In the genomic region with DNA sequence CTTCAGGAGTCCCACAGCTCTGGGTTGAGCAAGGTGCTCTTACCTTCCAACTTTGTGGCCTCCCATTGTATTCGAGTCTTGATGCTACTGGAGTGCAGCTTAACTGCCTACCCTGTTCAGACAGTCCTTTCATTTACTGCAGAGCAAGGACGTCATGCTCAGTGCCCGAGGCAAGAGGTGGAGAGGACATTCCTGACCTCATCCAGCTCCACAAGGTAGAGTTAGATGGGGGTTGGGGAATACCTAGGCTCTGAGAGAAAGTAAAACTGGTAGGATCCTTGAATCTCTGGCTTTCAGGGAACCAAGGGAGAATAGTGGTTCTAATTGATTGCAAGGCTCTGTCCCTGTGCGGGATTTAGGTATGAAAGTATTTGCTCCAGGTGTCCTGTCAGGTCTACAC, we compare ENCODE assay signal across 17 mouse cellular contexts. TPM values are rescaled to one million over a fixed set of nuclear protein-coding genes. Genes with fewer than 3 reads are reported as not detected.
DNase-seq lines count a peak whose midpoint lies in the region.
"Had no signal": no experiment of that assay in that cellular context is flagged by ENCODE, and none has a peak within 500 bp of the region (broad histone marks: within the 10 kb centered on the region; RNA-seq: fewer than 3 reads in every experiment).

A gene (minus strand): TSS at position 101 of the 400 bp plus-strand sequence.

- DNase-seq in heart, adult 11 months: peak; percentile 67
- no peak for DNase-seq in heart, adult 18-20 months
- DNase-seq: adrenal gland, adult 2 months; adrenal gland, adult 8-10 months; adrenal gland, postnatal 10 days; adrenal gland, postnatal 14 days; adrenal gland, postnatal 25 days; adrenal gland, postnatal 36 days; B cell, adult 2 months; cerebellum, adult 11 months; cerebellum, adult 11-12 months; cerebellum, adult 18-20 months; cerebellum, adult 2 months had no signal

RNA-seq across cellular contexts. Expression of the gene that starts here (rescaled TPM):
- not detected for total RNA-seq in heart, adult 18-20 months (2021)
- total RNA-seq: adrenal gland, adult 18-20 months; adrenal gland, adult 2 months; adrenal gland, adult 8-10 months; adrenal gland, postnatal 10 days; adrenal gland, postnatal 14 days; adrenal gland, postnatal 25 days; adrenal gland, postnatal 36 days; adrenal gland, postnatal 4 days; CH12.LX; MEL had no signal
